Mouse (Mus musculus): ENCODE results near the gene Syn3.

Syn3 gene

GRCm38 (mm10) chr10:86093109-86094035 is 405.3 kb downstream of the Syn3 start:
- no peak for DNase-seq (ENCODE audit: low spot score)

GRCm38 (mm10) chr10:86091919-86092318 is 406.8 kb downstream of the Syn3 start:
- DNase-seq (ENCODE audit: low spot score): no peak

- no peak for DNase-seq (ENCODE audit: low spot score)
Measured at GRCm38 (mm10) chr10:86079921-86080320, 418.8 kb downstream of the Syn3 start.

GRCm38 (mm10) chr10:86078761-86079160 is 419.9 kb downstream of the Syn3 start:
- no peak for DNase-seq (ENCODE audit: low spot score)

- no peak for DNase-seq (ENCODE audit: low spot score)
Measured at GRCm38 (mm10) chr10:86077272-86077671, 421.4 kb downstream of the Syn3 start.

GRCm38 (mm10) chr10:86074971-86075711 is 423.6 kb downstream of the Syn3 start:
- no peak for DNase-seq (ENCODE audit: low spot score)

GRCm38 (mm10) chr10:86074134-86074533 is 424.6 kb downstream of the Syn3 start:
- no peak for DNase-seq (ENCODE audit: low spot score)

GRCm38 (mm10) chr10:86070751-86071150 is 427.9 kb downstream of the Syn3 start:
- no peak for DNase-seq (ENCODE audit: low spot score)

GRCm38 (mm10) chr10:86069341-86069740 is 429.4 kb downstream of the Syn3 start:
- DNase-seq (ENCODE audit: low spot score): no peak

GRCm38 (mm10) chr10:86067911-86068310 is 430.8 kb downstream of the Syn3 start:
- DNase-seq (ENCODE audit: low spot score): no peak

GRCm38 (mm10) chr10:86066651-86067050 is 432.0 kb downstream of the Syn3 start:
- DNase-seq (ENCODE audit: low spot score): no peak

GRCm38 (mm10) chr10:86065661-86066060 is 433.0 kb downstream of the Syn3 start:
- no peak for DNase-seq (ENCODE audit: low spot score)

GRCm38 (mm10) chr10:86064937-86065336 is 433.8 kb downstream of the Syn3 start:
- no peak for DNase-seq (ENCODE audit: low spot score)

- DNase-seq (ENCODE audit: low spot score): no peak
Measured at GRCm38 (mm10) chr10:86063018-86063384, 435.7 kb downstream of the Syn3 start.

- no peak for DNase-seq (ENCODE audit: low spot score)
Measured at GRCm38 (mm10) chr10:86062261-86063017, 436.3 kb downstream of the Syn3 start.

GRCm38 (mm10) chr10:86060267-86060666 is 438.4 kb downstream of the Syn3 start:
- DNase-seq (ENCODE audit: low spot score): no peak

- no peak for DNase-seq (ENCODE audit: low spot score)
Measured at GRCm38 (mm10) chr10:86057712-86058111, 441.0 kb downstream of the Syn3 start.

GRCm38 (mm10) chr10:86057286-86057685 is 441.4 kb downstream of the Syn3 start:
- DNase-seq (ENCODE audit: low spot score): no peak

GRCm38 (mm10) chr10:86056297-86056903 is 442.3 kb downstream of the Syn3 start:
- DNase-seq (ENCODE audit: low spot score): no peak

GRCm38 (mm10) chr10:86052818-86053522 is 445.7 kb downstream of the Syn3 start:
- DNase-seq (ENCODE audit: low spot score): no peak

GRCm38 (mm10) chr10:86050522-86050921 is 448.2 kb downstream of the Syn3 start:
- no peak for DNase-seq (ENCODE audit: low spot score)

All from urinary bladder, postnatal 10 days (tissue).